Mouse (Mus musculus) MEL (cell line): ENCODE results near the gene 6030408B16Rik.

Experiments used
- EP300 ChIP-seq, 2 experiments: IDR thresholded peaks; 2 replicates each; pipeline ENCODE4 v1.6.1; 2011; ENCODE audit warnings: improper control_type of control experiment in 2 of 2, low read length in 2 of 2, low read depth in 1 of 2, mild to moderate bottlenecking in 1 of 2
- HCFC1 ChIP-seq: IDR thresholded peaks from 2 replicates; pipeline ENCODE4 v1.6.1; 2012; ENCODE audit warnings: low read depth, mild to moderate bottlenecking, inconsistent platforms, low read length, improper control_type of control experiment, moderate library complexity
- TAL1 ChIP-seq: IDR thresholded peaks from 2 replicates; pipeline ENCODE4 v1.6.1; 2012; ENCODE audit warnings: mild to moderate bottlenecking, inconsistent platforms, low read length, moderate library complexity, mixed read lengths
- UBTF ChIP-seq: IDR thresholded peaks from 2 replicates; pipeline ENCODE4 v1.6.1; 2012; ENCODE audit warnings: low read depth, mild to moderate bottlenecking, inconsistent platforms, low read length, improper control_type of control experiment, moderate library complexity, borderline replicate concordance; ENCODE audit not compliant: insufficient read depth

DNA sequence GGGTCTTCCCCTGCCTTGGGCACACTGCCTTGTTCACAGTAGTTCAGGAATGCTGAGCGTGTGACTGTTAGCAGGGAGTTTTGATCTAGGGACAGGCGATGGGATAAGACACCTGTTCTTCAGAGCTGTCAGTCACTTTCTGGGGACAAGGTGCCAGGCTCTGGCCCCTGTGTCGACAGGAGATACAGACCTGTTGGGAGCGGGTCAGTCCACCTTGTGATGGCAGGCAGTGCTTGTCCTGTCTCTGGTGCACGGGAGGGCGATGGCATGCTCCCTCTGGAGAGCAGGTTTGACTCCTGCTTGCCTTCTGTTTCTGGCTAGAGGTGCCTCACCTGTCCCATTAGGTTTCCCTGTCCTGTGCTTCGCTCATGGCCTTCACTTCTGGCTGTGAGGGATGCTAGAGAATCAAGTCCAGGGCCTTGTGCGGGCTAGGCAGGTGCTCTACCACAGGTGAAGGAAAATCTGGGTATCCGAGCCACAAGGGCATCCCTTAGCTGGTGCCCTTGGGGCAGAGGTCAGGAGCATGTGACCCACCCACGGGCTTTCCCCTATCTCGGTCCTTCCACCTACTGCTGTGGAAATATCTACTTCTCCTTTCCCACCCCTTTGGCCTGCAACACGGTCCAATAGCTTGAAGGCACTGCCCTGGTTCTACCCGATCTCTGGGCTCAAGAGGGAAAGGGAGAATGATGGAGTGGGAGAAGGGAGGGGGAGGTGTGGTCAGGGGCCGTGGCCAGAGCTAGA lies 36.4 kb upstream of the 6030408B16Rik start:
- no peak for TF ChIP-seq HCFC1
- TF ChIP-seq UBTF: no peak
- peak in 1 of 2 experiments; percentile 14; a peak in 1 of 4 replicates for TF ChIP-seq EP300 (IDR thresholded peaks at IDR 0.05; ENCODE audit: low read depth in 1 of 2, low read length in 2 of 2)
- TF ChIP-seq TAL1: 0 out of 2 replicates have a peak, but pooled peaks have one; percentile 20
